In genomic region chr15:83602372-83603045, GRCm38 (mm10) we compare ENCODE assay signal across 8 mouse cellular contexts. TPM values are rescaled to one million over a fixed set of nuclear protein-coding genes. Genes with fewer than 3 reads are reported as not detected.
DNase-seq lines count a peak whose midpoint lies in the region; ATAC-seq and TF ChIP-seq lines count a peak whose summit lies in the region.

No protein-coding gene starts in this region.

- peak overlapping the region; percentile 61 for H3K27ac ChIP-seq in kidney, embryonic 16.5 days (ENCODE audit: low read length)
- no peak overlapping the region for H3K27ac ChIP-seq in forebrain, postnatal 0 days (ENCODE audit: low read depth, low read length)

- no peak for ATAC-seq in kidney, embryonic 16.5 days (ENCODE audit: low FRiP score, low TSS enrichment)
- peak; percentile 84 for ATAC-seq in neutrophil, adult 5-6 weeks (ENCODE audit: extremely low read depth, insufficient number of reproducible peaks, low FRiP score, poor library complexity, severe bottlenecking)
- ATAC-seq in erythroblast, adult 5-6 weeks (replicated peaks; ENCODE audit: low FRiP score, poor library complexity, severe bottlenecking), result no peak
- ATAC-seq in forebrain, postnatal 0 days, result no peak; the same call in 1 of the 2 replicates

- TF ChIP-seq CTCF in forebrain, postnatal 0 days (IDR thresholded peaks at IDR 0.05; ENCODE audit: low read depth), result no peak

- no peaks in the 10 kb centered on the region for H3K36me3 ChIP-seq in kidney, embryonic 16.5 days (ENCODE audit: insufficient read depth, low read length)
- no peaks in the 10 kb centered on the region for H3K36me3 ChIP-seq in forebrain, postnatal 0 days (ENCODE audit: insufficient read depth)

- peak; percentile 62 to 81 for DNase-seq in adrenal gland, adult (ENCODE audit: inconsistent age in 2 of 2, low spot score in 1 of 2)
- DNase-seq in adrenal gland, adult 18-20 months (ENCODE audit: low spot score in 2 of 2), result no peak
- peak; percentile 23 for DNase-seq in adrenal gland, postnatal 25 days
- DNase-seq in forebrain, postnatal 0 days, result no peak
- no peak for DNase-seq in left cerebral cortex, adult 11 months (ENCODE audit: low spot score)

- no peak overlapping the region for H3K9ac ChIP-seq in kidney, embryonic 16.5 days (replicated peaks; ENCODE audit: low read length)
- H3K9ac ChIP-seq in forebrain, postnatal 0 days, result no peak overlapping the region

- H3K4me2 ChIP-seq in kidney, embryonic 16.5 days (replicated peaks; ENCODE audit: low read depth, low read length), result no peak overlapping the region
- H3K4me2 ChIP-seq in forebrain, postnatal 0 days (ENCODE audit: low read depth), result no peak overlapping the region

- H3K4me3 ChIP-seq in kidney, embryonic 16.5 days (ENCODE audit: low read length), result no peak overlapping the region
- no peak overlapping the region for H3K4me3 ChIP-seq in forebrain, postnatal 0 days (ENCODE audit: low read depth, low read length)

- H3K9me3 ChIP-seq in kidney, embryonic 16.5 days (ENCODE audit: low read length), result no peaks in the 10 kb centered on the region
- no peaks in the 10 kb centered on the region for H3K9me3 ChIP-seq in forebrain, postnatal 0 days (ENCODE audit: low read length)

- no peaks in the 10 kb centered on the region for H3K27me3 ChIP-seq in kidney, embryonic 16.5 days (ENCODE audit: insufficient read depth, low read length)
- H3K27me3 ChIP-seq in forebrain, postnatal 0 days (ENCODE audit: insufficient read depth, low read length), result no peaks in the 10 kb centered on the region

- 0 out of 2 replicates have a peak, but pooled peaks cover 4% of the 10 kb centered on the region for H3K4me1 ChIP-seq in kidney, embryonic 16.5 days (ENCODE audit: insufficient read depth, low read length)
- H3K4me1 ChIP-seq in forebrain, postnatal 0 days (ENCODE audit: insufficient read depth), result no peaks in the 10 kb centered on the region

- 65% methylated on average over 13 of the region's 13 CpGs for WGBS in kidney, embryonic 16.5 days
- WGBS in forebrain, postnatal 0 days, result 74% methylated on average over 13 of the region's 13 CpGs

RNA-seq across cellular contexts. Expression of gene Ttll12, which starts 7.6 kb away (rescaled TPM):
- total RNA-seq in adrenal gland, adult 18-20 months (2021), result 10 to 100 TPM; 27.9 to 30.4 TPM
- total RNA-seq in adrenal gland, postnatal 25 days (2021), result 33.1 and 33.7 TPM in 2 replicates
- 38.9 and 40.8 TPM in 2 replicates for polyA plus RNA-seq in kidney, embryonic 16.5 days (2015; fragmentation: Nextera tagmentation; extraction: Ambion mirVana)
- 2.2 and 4.5 TPM in 2 replicates for total RNA-seq in neutrophil, adult 5-6 weeks (2017)
- total RNA-seq in erythroblast, adult 5-6 weeks (2015; ENCODE audit: low replicate concordance), result 9.4 and 16.1 TPM in 2 replicates
- 5.9 and 9.8 TPM in 2 replicates for total RNA-seq in erythroblast, adult 5-6 weeks (2017; ENCODE audit: low replicate concordance)
- 42.9 and 43.3 TPM in 2 replicates for total RNA-seq in forebrain, postnatal 0 days (2014; rRNA removed)
- polyA plus RNA-seq in forebrain, postnatal 0 days (2015; fragmentation: Nextera tagmentation; extraction: Ambion mirVana), result 34.8 and 38.7 TPM in 2 replicates

RNA-seq across cellular contexts. Expression of gene Mcat, which starts 38.9 kb away (rescaled TPM):
- 10 to 100 TPM; 31.1 to 41.3 TPM for total RNA-seq in adrenal gland, adult 18-20 months (2021)
- 32.9 and 44.8 TPM in 2 replicates for total RNA-seq in adrenal gland, postnatal 25 days (2021)
- polyA plus RNA-seq in kidney, embryonic 16.5 days (2015; fragmentation: Nextera tagmentation; extraction: Ambion mirVana), result 38.6 and 39.0 TPM in 2 replicates
- total RNA-seq in neutrophil, adult 5-6 weeks (2017), result 10.9 and 11.3 TPM in 2 replicates
- total RNA-seq in erythroblast, adult 5-6 weeks (2015; ENCODE audit: low replicate concordance), result 0.38 TPM in 1 of 2 replicates, not detected in the other
- total RNA-seq in erythroblast, adult 5-6 weeks (2017; ENCODE audit: low replicate concordance), result 3.1 and 4.3 TPM in 2 replicates
- 50.3 and 53.8 TPM in 2 replicates for total RNA-seq in forebrain, postnatal 0 days (2014; rRNA removed)
- 40.9 and 46.3 TPM in 2 replicates for polyA plus RNA-seq in forebrain, postnatal 0 days (2015; fragmentation: Nextera tagmentation; extraction: Ambion mirVana)

RNA-seq across cellular contexts. Expression of gene Tspo, which starts 39.1 kb away (rescaled TPM):
- 100 to 1,000 TPM; 395 to 578 TPM for total RNA-seq in adrenal gland, adult 18-20 months (2021)
- total RNA-seq in adrenal gland, postnatal 25 days (2021), result 381 and 451 TPM in 2 replicates
- 84.4 and 107 TPM in 2 replicates for polyA plus RNA-seq in kidney, embryonic 16.5 days (2015; fragmentation: Nextera tagmentation; extraction: Ambion mirVana)
- 60.5 and 62.7 TPM in 2 replicates for total RNA-seq in neutrophil, adult 5-6 weeks (2017)
- total RNA-seq in erythroblast, adult 5-6 weeks (2015; ENCODE audit: low replicate concordance), result 51.5 and 85.9 TPM in 2 replicates
- total RNA-seq in erythroblast, adult 5-6 weeks (2017; ENCODE audit: low replicate concordance), result 51.9 and 74.4 TPM in 2 replicates
- 5.7 and 13.6 TPM in 2 replicates for total RNA-seq in forebrain, postnatal 0 days (2014; rRNA removed)
- polyA plus RNA-seq in forebrain, postnatal 0 days (2015; fragmentation: Nextera tagmentation; extraction: Ambion mirVana), result 15.3 and 18.0 TPM in 2 replicates

Comparison
In these comparisons a context has a peak if more than half of its experiments do, and no peak if none do; other contexts are left out.
1. DNase-seq: peak in adrenal gland, adult (2 of 2) and adrenal gland, postnatal 25 days (single experiment); none in adrenal gland, adult 18-20 months (0 of 2), forebrain, postnatal 0 days (single experiment) and left cerebral cortex, adult 11 months (single experiment).